Mouse (Mus musculus): Measurements from ENCODE around the gene Scn5a.

- TF ChIP-seq POLR2A (IDR thresholded peaks at IDR 0.05; ENCODE audit: borderline replicate concordance, extremely low read depth, low read depth, low read length), result no peak
- TF ChIP-seq CTCF (IDR thresholded peaks at IDR 0.05; ENCODE audit: insufficient read depth, low read length), result no peak
Observed at GRCm38 (mm10) chr9:119578636-119579438, at the start of gene Scn5a.
